Mouse (Mus musculus) embryonic facial prominence, embryonic 14.5 days (tissue): ENCODE data around the gene Irx6. TPM values are rescaled to one million over a fixed set of nuclear protein-coding genes. Genes with fewer than 3 reads are reported as not detected.

Experiments
- ATAC-seq: fragments of 200-750 bp; cut with Nextera tagmentation; 2 replicates; pipeline ENCODE4 v1.8.0; 2017; ENCODE audit warnings: low read depth, moderate number of reproducible peaks, moderate TSS enrichment
- DNase-seq: peaks from one replicate; pipeline ENCODE4 v3.0.0-alpha.2; 2015; ENCODE audit warnings: low spot score
- H3K27ac ChIP-seq: fragments of 300-500 bp; sonication (generic); replicated peaks from 2 replicates; pipeline ENCODE4 v1.5.1; 2014; ENCODE audit warnings: low read depth, mild to moderate bottlenecking, low read length, moderate library complexity
- H3K27me3 ChIP-seq: fragments of 300-500 bp; sonication (generic); replicated peaks from 2 replicates; pipeline ENCODE4 v1.6.1; 2014; ENCODE audit warnings: low read length; ENCODE audit not compliant: control insufficient read depth, insufficient read depth
- H3K36me3 ChIP-seq: fragments of 300-500 bp; sonication (generic); 2 replicates; pipeline ENCODE4 v1.6.1; 2014; ENCODE audit warnings: low read length, mixed read lengths; ENCODE audit not compliant: control insufficient read depth, insufficient read depth
- H3K4me1 ChIP-seq: fragments of 300-500 bp; sonication (generic); 2 replicates; pipeline ENCODE4 v1.6.1; 2014; ENCODE audit warnings: antibody characterized with exemption, low read length; ENCODE audit not compliant: control insufficient read depth, insufficient read depth
- H3K4me2 ChIP-seq: fragments of 300-500 bp; sonication (generic); 2 replicates; pipeline ENCODE4 v1.6.1; 2014; ENCODE audit warnings: low read depth, mild to moderate bottlenecking, low read length, moderate library complexity, mixed read lengths
- H3K4me3 ChIP-seq: fragments of 300-500 bp; sonication (generic); 2 replicates; pipeline ENCODE4 v1.5.1; 2014; ENCODE audit warnings: low read depth, mild to moderate bottlenecking, low read length
- H3K9ac ChIP-seq: fragments of 300-500 bp; sonication (generic); 2 replicates; pipeline ENCODE4 v1.6.1; 2014; ENCODE audit warnings: low read depth, mild to moderate bottlenecking, low read length, moderate library complexity, mixed read lengths
- H3K9me3 ChIP-seq: fragments of 300-500 bp; sonication (generic); 2 replicates; pipeline ENCODE4 v1.6.1; 2016; ENCODE audit warnings: low read length; ENCODE audit not compliant: control insufficient read depth
- WGBS: fragments of 180-500 bp; shearing (Covaris S2); extraction: QIAGEN DNeasy Blood & Tissue Kit; methylation state at CpG from one replicate; pipeline ENCODE4 v1.1.7; 2014; 5-methylcytosine and 5-hydroxymethylcytosine counted together
- polyA plus RNA-seq: library from polyadenylated mRNA; unstranded; fragments of >200 nt; fragmentation: Nextera tagmentation; extraction: Ambion mirVana; gene quantifications from 2 replicates; pipeline ENCODE4 v1.2.1, GENCODE M21; 2014

The Irx6 gene
- 0.37 and 0.40 TPM in 2 replicates for polyA plus RNA-seq

GRCm38 (mm10) chr8:92674244-92675128 is at the start of gene Irx6:
Gene Irx6, plus strand, starts transcription at chr8:92674288.
- H3K27ac ChIP-seq, result no peak within 1 kb of the TSS
- H3K9ac ChIP-seq, result peak within 1 kb of the TSS; percentile 56
- H3K4me2 ChIP-seq, result peak within 1 kb of the TSS; percentile 90
- no peak for ATAC-seq
- H3K36me3 ChIP-seq, result no peaks in the 10 kb centered on the region
- H3K27me3 ChIP-seq, result peaks cover 86% of the 10 kb centered on the region
- peaks cover 18% of the 10 kb centered on the region for H3K4me1 ChIP-seq
- DNase-seq, result peak; percentile 30
- no peaks in the 10 kb centered on the region for H3K9me3 ChIP-seq
- peak within 1 kb of the TSS; percentile 53 for H3K4me3 ChIP-seq
- 1% methylated on average over 49 of the region's 62 CpGs for WGBS

DNA sequence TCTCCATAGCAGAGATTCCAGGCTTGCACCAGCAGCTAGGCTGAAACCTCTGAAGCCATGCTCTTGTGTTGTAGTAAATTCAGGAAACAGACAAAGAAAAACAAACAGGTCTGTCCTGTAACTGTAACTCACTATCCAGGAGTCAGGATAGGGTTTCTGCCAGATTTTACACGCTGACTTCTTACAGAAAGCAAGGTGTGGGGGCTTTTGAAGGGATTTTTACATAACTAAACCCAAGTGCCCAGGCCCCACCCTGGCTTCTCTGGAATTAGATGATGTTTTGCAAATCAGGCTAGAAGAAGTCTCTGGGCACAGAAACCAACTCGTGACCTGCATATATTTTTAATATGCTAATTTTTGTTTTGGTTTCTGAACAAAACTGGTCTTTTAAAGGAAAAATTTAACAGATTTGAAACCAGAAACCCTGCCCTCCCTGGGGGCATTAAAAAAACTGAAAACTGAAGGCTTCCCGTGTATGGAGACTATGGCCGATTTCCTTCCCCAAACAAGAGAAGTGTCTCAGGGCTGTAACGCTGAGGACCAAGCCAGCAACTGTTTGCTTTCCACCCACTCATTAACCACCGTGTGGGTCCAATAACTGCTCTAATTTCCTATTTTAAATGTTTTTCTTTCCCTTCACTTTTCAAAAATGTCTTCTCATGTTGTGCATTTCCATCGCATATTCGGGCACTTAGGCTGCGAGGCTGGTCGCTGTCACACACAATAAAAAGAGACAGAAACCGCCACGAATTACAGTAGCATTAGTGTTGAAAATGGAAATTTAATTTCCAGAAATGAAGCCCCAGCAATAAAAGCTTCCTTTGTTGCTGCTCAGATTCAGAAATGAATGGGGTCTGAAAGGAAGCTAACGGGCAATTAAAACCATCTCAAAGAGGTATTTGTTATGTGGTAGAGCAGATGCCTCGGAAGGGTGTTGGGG is 45.1 kb upstream of the Irx6 start:
- Histone ChIP-seq H3K36me3 (no peaks in the 10 kb centered on the region), H3K27ac (no peak overlapping the region; the same call in 1 of the 2 replicates), H3K9me3 (no peaks in the 10 kb centered on the region), H3K4me1 (no peaks in the 10 kb centered on the region), H3K4me3 (no peak overlapping the region), H3K9ac (no peak overlapping the region), H3K27me3 (no peaks in the 10 kb centered on the region), H3K4me2 (no peak overlapping the region)
- 32% methylated on average over 14 of the region's 14 CpGs for whole genome bisulfite sequencing
- peak; percentile 62 for DNase-seq
- ATAC-seq, result peak; percentile 63; the same call in 1 of the 2 replicates

DNA sequence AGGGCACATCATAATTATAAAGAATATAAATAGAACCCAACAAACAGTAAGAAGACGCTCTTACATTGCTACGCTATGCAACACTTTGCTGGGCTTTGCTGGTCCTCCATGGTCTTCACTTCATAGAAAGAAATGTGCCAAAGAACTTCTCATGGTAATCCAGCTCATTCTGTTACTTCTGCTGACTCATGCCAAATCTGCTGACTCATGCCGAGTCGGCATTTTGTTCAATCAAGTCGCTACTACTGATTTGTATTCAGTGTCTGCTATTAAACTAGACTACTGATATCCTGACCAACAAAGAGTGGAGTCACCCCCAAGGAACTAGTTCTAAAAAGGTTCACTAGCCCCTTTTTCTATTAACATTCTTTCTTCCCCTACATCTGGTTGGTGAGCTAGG is 40.9 kb upstream of the Irx6 start:
- Histone ChIP-seq H3K27ac (no peak overlapping the region), H3K9ac (no peak overlapping the region), H3K4me3 (no peak overlapping the region), H3K27me3 (no peaks in the 10 kb centered on the region), H3K9me3 (no peaks in the 10 kb centered on the region), H3K4me2 (no peak overlapping the region), H3K4me1 (no peaks in the 10 kb centered on the region), H3K36me3 (no peaks in the 10 kb centered on the region)
- DNase-seq, result no peak
- 93% methylated on average over 5 of the region's 5 CpGs for WGBS
- ATAC-seq, result no peak

GRCm38 (mm10) chr8:92640820-92641219 is 33.3 kb upstream of the Irx6 start:
- Histone ChIP-seq H3K4me2 (no peak overlapping the region), H3K4me3 (no peak overlapping the region), H3K36me3 (no peaks in the 10 kb centered on the region), H3K27me3 (no peaks in the 10 kb centered on the region), H3K27ac (no peak overlapping the region), H3K9ac (no peak overlapping the region), H3K9me3 (no peaks in the 10 kb centered on the region), H3K4me1 (no peaks in the 10 kb centered on the region)
- ATAC-seq (peak; percentile 62), DNase-seq (peak; percentile 45)
- 51% methylated on average over 8 of the region's 8 CpGs for WGBS

DNA sequence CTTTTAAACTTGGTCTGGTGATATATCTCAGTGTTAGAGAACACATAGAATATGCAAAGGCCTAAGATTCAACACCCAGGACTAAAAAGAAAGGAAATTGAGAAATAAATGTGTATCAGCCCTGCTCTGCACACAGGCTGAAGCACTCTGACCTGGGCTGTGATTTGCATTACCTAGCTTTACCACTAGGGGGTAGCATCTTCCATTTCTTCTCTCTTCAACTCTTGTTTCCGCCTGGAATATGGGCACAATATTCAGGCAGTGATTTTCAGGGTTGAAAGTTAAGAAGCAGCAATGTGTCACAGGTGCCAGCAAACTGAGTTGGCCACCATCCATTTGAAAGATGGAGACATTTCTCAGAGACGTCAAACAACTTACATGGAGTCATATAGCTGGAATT is 27.5 kb upstream of the Irx6 start:
- no peak overlapping the region for H3K4me3 ChIP-seq
- H3K9ac ChIP-seq, result no peak overlapping the region
- H3K4me1 ChIP-seq, result no peaks in the 10 kb centered on the region
- no peak for DNase-seq
- WGBS, result 64% methylated on average over 2 of the region's 2 CpGs
- H3K9me3 ChIP-seq, result no peaks in the 10 kb centered on the region
- no peak for ATAC-seq
- no peaks in the 10 kb centered on the region for H3K36me3 ChIP-seq
- no peaks in the 10 kb centered on the region; the same call in 1 of the 2 replicates for H3K27me3 ChIP-seq
- H3K27ac ChIP-seq, result no peak overlapping the region
- H3K4me2 ChIP-seq, result no peak overlapping the region

DNA sequence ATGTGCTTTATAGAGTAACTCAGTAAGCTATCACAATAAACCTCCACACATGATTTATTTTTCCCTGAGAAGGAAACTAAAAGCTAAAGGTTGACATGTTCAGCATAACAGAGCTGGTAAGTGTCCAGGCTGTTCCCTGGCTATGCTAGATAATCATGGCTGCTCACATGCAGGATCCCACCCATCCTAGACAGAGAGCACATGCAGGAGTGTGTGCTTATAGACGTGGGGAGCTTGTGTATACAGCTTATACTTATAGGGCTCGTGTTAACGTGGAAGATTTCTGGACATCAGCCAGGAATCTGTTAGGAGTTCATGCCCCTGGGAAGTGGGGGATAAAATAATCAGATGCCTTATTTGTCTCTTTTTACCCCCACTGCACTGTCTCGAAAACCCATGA is 9.9 kb upstream of the Irx6 start:
- no peaks in the 10 kb centered on the region for H3K4me1 ChIP-seq
- 15% methylated on average over 4 of the region's 4 CpGs for WGBS
- H3K9ac ChIP-seq, result no peak overlapping the region
- H3K4me2 ChIP-seq, result no peak overlapping the region
- ATAC-seq (no peak), DNase-seq (no peak)
- H3K27ac ChIP-seq, result no peak overlapping the region
- H3K4me3 ChIP-seq, result no peak overlapping the region
- H3K36me3 ChIP-seq, result no peaks in the 10 kb centered on the region
- no peaks in the 10 kb centered on the region for H3K27me3 ChIP-seq
- no peaks in the 10 kb centered on the region for H3K9me3 ChIP-seq

- Histone ChIP-seq H3K9ac (no peak overlapping the region), H3K4me1 (peaks cover 13% of the 10 kb centered on the region), H3K36me3 (no peaks in the 10 kb centered on the region), H3K27ac (no peak overlapping the region), H3K4me2 (no peak overlapping the region), H3K27me3 (peaks cover 43% of the 10 kb centered on the region), H3K9me3 (no peaks in the 10 kb centered on the region), H3K4me3 (no peak overlapping the region)
- ATAC-seq (no peak), DNase-seq (no peak)
- WGBS, result 57% methylated on average over 11 of the region's 11 CpGs
Measured at GRCm38 (mm10) chr8:92670236-92670635, 3.9 kb upstream of the Irx6 start.

DNA sequence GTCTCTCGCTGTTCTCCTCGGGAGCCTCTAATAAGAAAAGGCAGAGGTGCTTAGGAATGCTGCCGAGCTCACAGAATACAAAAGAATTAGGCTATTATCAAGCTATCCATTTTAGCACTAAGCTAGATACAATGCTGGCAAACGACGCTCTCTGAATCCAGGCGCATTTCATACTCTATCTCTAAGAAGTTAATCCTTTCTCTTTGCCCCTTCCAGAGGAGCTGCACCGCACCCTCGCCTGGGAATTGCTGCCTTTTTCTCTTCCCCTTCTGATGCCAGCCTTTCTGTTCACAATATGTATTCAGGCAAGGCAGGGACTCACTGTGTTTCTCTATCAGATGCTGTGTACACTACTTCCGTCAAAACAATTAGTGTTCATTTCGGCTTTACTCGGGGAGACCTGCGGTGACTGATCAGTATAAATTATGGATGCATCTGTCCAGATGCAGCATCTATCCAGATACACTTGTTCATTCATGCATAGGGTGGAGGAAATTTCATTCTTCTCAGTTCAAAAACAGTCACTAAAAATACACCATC is 3.4 kb upstream of the Irx6 start:
- Histone ChIP-seq H3K9me3 (no peaks in the 10 kb centered on the region), H3K9ac (no peak overlapping the region), H3K4me1 (peaks cover 13% of the 10 kb centered on the region), H3K4me2 (no peak overlapping the region), H3K4me3 (no peak overlapping the region), H3K27ac (no peak overlapping the region), H3K36me3 (no peaks in the 10 kb centered on the region), H3K27me3 (peaks cover 48% of the 10 kb centered on the region)
- 53% methylated on average over 12 of the region's 12 CpGs for WGBS
- ATAC-seq, result no peak
- no peak for DNase-seq
